Mouse (Mus musculus) liver, embryonic 15.5 days (tissue): ENCODE measurements around the gene Slc35e3. TPM values are rescaled to one million over a fixed set of nuclear protein-coding genes. Genes with fewer than 3 reads are reported as not detected.

Source experiments
- ATAC-seq: fragments of 200-750 bp; cut with Nextera tagmentation; 2 replicates; pipeline ENCODE4 v1.8.0; 2017; ENCODE audit warnings: moderate number of reproducible peaks, mild to moderate bottlenecking, moderate library complexity; ENCODE audit not compliant: insufficient read depth
- H3K27ac ChIP-seq: fragments of 300-500 bp; sonication (generic); replicated peaks from 2 replicates; pipeline ENCODE4 v1.5.1; 2015; ENCODE audit warnings: mild to moderate bottlenecking, inconsistent platforms
- H3K27me3 ChIP-seq: fragments of 300-500 bp; sonication (generic); 2 replicates; pipeline ENCODE4 v1.6.1; 2015; ENCODE audit warnings: mild to moderate bottlenecking, inconsistent platforms
- H3K36me3 ChIP-seq: fragments of 300-500 bp; sonication (generic); replicated peaks from 2 replicates; pipeline ENCODE4 v1.6.1; 2015; ENCODE audit warnings: moderate library complexity, mild to moderate bottlenecking, inconsistent platforms
- H3K4me1 ChIP-seq: fragments of 300-500 bp; sonication (generic); replicated peaks from 2 replicates; pipeline ENCODE4 v1.6.1; 2015; ENCODE audit warnings: inconsistent platforms
- H3K4me2 ChIP-seq: fragments of 300-500 bp; sonication (generic); 2 replicates; pipeline ENCODE4 v1.6.1; 2015; ENCODE audit warnings: moderate library complexity, mild to moderate bottlenecking, inconsistent platforms
- H3K4me3 ChIP-seq: fragments of 300-500 bp; sonication (generic); replicated peaks from 2 replicates; pipeline ENCODE4 v1.5.1; 2015; ENCODE audit warnings: mild to moderate bottlenecking, inconsistent platforms
- H3K9ac ChIP-seq: fragments of 300-500 bp; sonication (generic); 2 replicates; pipeline ENCODE4 v1.6.1; 2015; ENCODE audit warnings: moderate library complexity, mild to moderate bottlenecking, inconsistent platforms
- H3K9me3 ChIP-seq: fragments of 300-500 bp; sonication (generic); replicated peaks from 2 replicates; pipeline ENCODE4 v1.6.1; 2016; ENCODE audit warnings: inconsistent platforms
- WGBS: fragments of 180-500 bp; shearing (Covaris S2); methylation state at CpG from one replicate; pipeline ENCODE4 v1.1.7; 2015; ENCODE audit warnings: mixed read lengths; ENCODE audit not compliant: insufficient replicate concordance; 5-methylcytosine and 5-hydroxymethylcytosine counted together
- polyA plus RNA-seq: library from polyadenylated mRNA; unstranded; fragments of >200 nt; fragmentation: Nextera tagmentation; extraction: Ambion mirVana; gene quantifications from 2 replicates; pipeline ENCODE4 v1.2.1, GENCODE M21; 2015

The Slc35e3 gene
- polyA plus RNA-seq, 1 experiment from 2014 or later, result 2.3 TPM

DNA sequence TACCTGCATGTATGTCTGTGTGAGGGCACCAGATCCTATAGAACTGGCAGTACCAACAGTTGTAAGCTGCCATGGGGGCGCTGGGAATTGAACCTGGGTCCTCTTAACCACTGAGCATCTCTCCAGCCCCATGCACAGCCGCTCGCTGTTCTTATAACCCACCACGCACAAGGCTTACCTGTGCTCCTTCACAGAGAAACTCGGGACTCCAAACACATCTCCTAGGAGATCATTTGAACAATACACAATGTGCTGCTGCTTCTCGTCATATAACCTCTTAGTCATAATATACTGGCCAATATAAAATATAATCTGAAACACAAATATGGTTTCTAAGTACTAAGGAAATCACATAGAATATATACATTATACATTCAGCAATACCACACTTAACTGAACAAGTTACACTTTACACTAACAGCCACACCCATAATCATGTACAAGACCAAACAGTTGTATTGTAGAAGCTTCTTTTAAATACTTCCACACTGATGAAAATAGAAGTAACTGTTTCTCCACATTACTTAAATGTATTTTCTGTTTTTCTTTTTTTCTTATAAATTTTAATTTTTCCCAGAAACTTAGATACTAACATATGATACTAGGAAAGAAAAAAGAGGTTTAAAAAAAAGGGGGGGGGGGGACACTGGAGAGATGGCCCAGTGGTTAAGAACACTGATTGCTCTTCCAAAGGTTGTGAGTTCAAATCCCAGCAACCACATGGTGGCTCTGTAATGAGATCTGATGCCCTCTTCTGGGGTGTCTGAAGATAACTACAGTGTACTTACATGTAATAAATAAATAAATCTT is 43.9 kb downstream of the Slc35e3 start:
- H3K4me1 ChIP-seq, result peaks cover 15% of the 10 kb centered on the region
- no peaks in the 10 kb centered on the region for H3K9me3 ChIP-seq
- 86% methylated on average over 6 of the region's 6 CpGs for WGBS
- H3K9ac ChIP-seq, result no peak overlapping the region
- no peak for ATAC-seq
- H3K4me3 ChIP-seq, result no peak overlapping the region
- no peak overlapping the region for H3K27ac ChIP-seq
- no peak overlapping the region for H3K4me2 ChIP-seq
- H3K36me3 ChIP-seq, result peaks cover 94% of the 10 kb centered on the region
- H3K27me3 ChIP-seq, result no peaks in the 10 kb centered on the region

DNA sequence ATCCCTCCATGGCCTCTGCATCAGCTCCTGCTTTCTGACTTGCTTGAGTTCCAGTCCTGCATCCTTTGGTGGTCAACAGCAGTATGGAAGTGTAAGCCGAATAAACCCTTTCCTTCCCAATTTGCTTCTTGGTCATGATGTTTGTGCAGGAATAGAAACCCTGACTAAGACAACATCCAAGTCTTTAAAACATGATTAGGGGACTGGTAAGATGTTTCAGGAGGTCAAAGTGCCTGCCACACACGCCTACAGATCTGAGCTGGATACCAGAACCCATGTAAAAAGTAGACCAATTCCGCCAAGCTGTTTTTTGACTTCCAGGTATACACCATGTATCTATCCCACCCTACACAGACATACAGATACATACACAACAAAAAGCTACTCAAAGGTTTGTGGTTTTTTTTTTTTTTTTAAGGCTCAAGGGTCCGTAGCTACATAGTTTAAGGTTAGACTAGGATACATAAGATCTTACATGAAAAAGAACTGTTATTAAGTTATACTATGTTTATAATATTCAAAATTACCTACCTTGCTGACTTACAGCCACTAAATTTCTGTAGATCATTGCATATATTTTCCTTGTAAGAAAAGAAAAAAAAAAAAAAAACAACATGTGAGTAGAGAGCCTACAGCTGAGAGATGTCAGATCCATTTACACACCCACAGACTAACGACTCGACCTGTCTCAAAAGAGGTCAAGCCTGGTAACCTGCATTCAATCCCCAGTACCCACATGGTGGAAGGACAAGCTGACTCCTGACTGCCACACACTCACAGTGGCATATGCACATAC is 44.9 kb downstream of the Slc35e3 start:
- WGBS, result 80% methylated on average over 6 of the region's 6 CpGs
- Histone ChIP-seq H3K4me1 (peaks cover 6% of the 10 kb centered on the region), H3K36me3 (peaks cover 94% of the 10 kb centered on the region), H3K9ac (no peak overlapping the region), H3K9me3 (no peaks in the 10 kb centered on the region), H3K27me3 (no peaks in the 10 kb centered on the region), H3K27ac (no peak overlapping the region), H3K4me3 (no peak overlapping the region), H3K4me2 (no peak overlapping the region)
- no peak for ATAC-seq

- ATAC-seq, result no peak
These were observed 45.7 kb downstream of the Slc35e3 start for GRCm38 (mm10) chr10:117700450-117700849.

DNA sequence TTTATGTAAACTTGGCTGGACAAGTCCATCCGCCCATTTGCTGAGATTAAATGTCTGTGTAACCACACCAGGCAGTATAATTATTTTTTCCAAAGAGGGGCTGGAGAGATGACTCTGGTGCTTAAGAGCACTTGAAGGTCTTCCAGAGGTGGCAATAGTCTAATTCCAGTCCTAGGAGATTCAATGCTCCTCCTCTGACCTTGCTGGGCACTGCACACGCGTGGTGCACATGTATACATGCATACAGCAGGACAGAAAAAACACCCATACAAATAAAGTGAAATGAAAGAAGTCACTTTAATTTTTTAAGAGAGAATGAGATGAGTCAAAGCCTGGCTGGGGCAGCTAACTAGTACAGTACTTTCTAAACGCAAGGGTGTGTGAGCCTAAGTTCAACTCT is 46.3 kb downstream of the Slc35e3 start:
- 90% methylated on average over 4 of the region's 4 CpGs for WGBS
- no peaks in the 10 kb centered on the region for H3K27me3 ChIP-seq
- H3K9me3 ChIP-seq, result no peaks in the 10 kb centered on the region
- peaks cover 6% of the 10 kb centered on the region for H3K4me1 ChIP-seq
- no peak overlapping the region for H3K4me2 ChIP-seq
- H3K27ac ChIP-seq, result no peak overlapping the region
- no peak overlapping the region for H3K9ac ChIP-seq
- ATAC-seq, result no peak
- H3K4me3 ChIP-seq, result no peak overlapping the region
- H3K36me3 ChIP-seq, result peaks cover 96% of the 10 kb centered on the region

More at GRCm38 (mm10) chr10:117700450-117700849, 45.7 kb downstream of the Slc35e3 start:
- 87% methylated on average over 1 of the region's 1 CpGs for WGBS
- Histone ChIP-seq H3K4me1 (peaks cover 6% of the 10 kb centered on the region), H3K4me3 (no peak overlapping the region), H3K4me2 (no peak overlapping the region), H3K27me3 (no peaks in the 10 kb centered on the region), H3K27ac (no peak overlapping the region), H3K9me3 (no peaks in the 10 kb centered on the region), H3K9ac (no peak overlapping the region), H3K36me3 (peaks cover 96% of the 10 kb centered on the region)

DNA sequence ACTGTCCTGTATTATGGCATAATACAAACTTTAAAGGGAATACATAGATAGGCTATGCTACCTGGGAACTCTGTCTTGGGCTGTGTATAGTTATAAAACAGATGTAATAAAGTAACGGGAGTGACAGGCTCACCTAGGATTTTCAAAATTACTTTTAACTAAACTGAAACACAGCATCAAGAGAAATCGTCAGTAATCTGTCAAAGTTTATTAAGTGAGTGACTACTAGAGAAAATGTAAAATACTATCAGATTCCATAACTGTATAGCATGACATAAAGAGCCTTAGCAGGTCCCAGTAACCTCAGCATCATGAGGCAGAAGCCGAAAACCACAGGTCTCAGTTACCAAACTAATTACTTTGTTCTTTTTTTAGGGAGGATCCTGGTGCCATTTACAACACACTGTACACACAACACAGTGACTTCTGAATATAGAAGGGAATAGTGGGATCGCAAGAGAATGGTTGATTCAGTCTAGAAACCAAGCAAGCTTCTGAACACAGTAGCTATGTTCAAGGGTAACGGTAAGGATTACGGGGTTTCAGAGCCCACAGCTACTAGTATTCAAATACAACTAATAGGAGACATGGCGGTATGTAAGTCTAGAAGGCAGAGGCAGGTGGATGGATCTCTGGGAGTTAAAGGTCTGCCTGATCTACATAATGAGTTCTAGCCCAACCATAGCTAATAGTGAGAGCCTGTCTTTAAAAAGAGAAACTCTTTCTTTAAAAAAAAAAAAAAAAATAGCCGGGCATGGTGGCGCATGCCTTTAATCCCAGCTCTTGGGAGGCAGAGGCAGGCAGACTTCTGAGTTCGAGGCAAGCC is 47.6 kb downstream of the Slc35e3 start:
- Histone ChIP-seq H3K27ac (no peak overlapping the region), H3K9ac (no peak overlapping the region), H3K4me3 (no peak overlapping the region), H3K9me3 (no peaks in the 10 kb centered on the region), H3K4me2 (no peak overlapping the region), H3K4me1 (peaks cover 6% of the 10 kb centered on the region), H3K27me3 (no peaks in the 10 kb centered on the region), H3K36me3 (peaks cover 94% of the 10 kb centered on the region)
- WGBS, result 93% methylated on average over 10 of the region's 10 CpGs
- no peak for ATAC-seq

DNA sequence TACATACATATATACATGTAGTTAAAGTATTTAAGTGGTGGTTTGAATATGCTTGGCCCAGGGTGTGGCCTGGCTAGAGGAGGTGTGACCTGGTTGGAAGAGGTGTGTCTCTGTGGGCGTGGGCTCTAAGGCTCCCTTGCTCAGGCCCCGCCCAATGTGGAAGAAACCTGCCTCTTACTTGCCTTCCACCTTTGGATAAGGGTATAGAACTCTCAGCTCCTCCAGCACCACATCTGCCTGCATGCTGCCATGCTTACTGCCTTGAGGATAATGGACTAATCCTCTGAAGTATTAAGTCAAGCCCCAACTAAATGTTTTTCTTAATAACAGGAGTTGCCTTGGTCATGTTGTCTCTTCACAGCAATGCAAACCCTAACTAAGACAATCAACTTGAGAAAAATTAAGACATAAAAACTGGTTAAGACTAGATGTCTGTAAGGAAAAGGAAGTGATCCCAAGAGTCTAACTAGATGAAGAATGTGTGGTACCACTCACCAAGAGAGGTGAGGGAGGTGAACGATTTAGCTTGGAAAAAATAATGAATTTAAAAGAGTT is 48.5 kb downstream of the Slc35e3 start:
- no peaks in the 10 kb centered on the region for H3K9me3 ChIP-seq
- H3K27ac ChIP-seq, result no peak overlapping the region
- 85% methylated on average over 3 of the region's 3 CpGs for WGBS
- H3K36me3 ChIP-seq, result peaks cover 92% of the 10 kb centered on the region
- peaks cover 6% of the 10 kb centered on the region for H3K4me1 ChIP-seq
- ATAC-seq, result 0 out of 2 replicates have a peak, but pooled peaks have one; percentile 52
- H3K27me3 ChIP-seq, result no peaks in the 10 kb centered on the region
- no peak overlapping the region for H3K4me3 ChIP-seq
- no peak overlapping the region for H3K9ac ChIP-seq
- H3K4me2 ChIP-seq, result no peak overlapping the region

- 0 out of 2 replicates have a peak, but pooled peaks have one; percentile 9 for ATAC-seq
- 90% methylated on average over 6 of the region's 6 CpGs for WGBS
- peaks cover 94% of the 10 kb centered on the region for H3K36me3 ChIP-seq
- no peaks in the 10 kb centered on the region for H3K27me3 ChIP-seq
- no peaks in the 10 kb centered on the region for H3K9me3 ChIP-seq
- H3K4me1 ChIP-seq, result peaks cover 6% of the 10 kb centered on the region
- no peak overlapping the region for H3K4me2 ChIP-seq
- no peak overlapping the region for H3K27ac ChIP-seq
- no peak overlapping the region for H3K9ac ChIP-seq
- H3K4me3 ChIP-seq, result no peak overlapping the region
These were observed 49.2 kb downstream of the Slc35e3 start for GRCm38 (mm10) chr10:117696827-117697560.

- no peaks in the 10 kb centered on the region for H3K9me3 ChIP-seq
- H3K27ac ChIP-seq, result no peak overlapping the region
- 84% methylated on average over 8 of the region's 8 CpGs for WGBS
- H3K9ac ChIP-seq, result no peak overlapping the region
- peaks cover 6% of the 10 kb centered on the region for H3K4me1 ChIP-seq
- H3K4me2 ChIP-seq, result no peak overlapping the region
- ATAC-seq, result no peak
- H3K27me3 ChIP-seq, result no peaks in the 10 kb centered on the region
- H3K36me3 ChIP-seq, result peaks cover 96% of the 10 kb centered on the region
- H3K4me3 ChIP-seq, result no peak overlapping the region
These were observed 49.9 kb downstream of the Slc35e3 start for GRCm38 (mm10) chr10:117696021-117696826.

GRCm38 (mm10) chr10:117695605-117696004 is 50.6 kb downstream of the Slc35e3 start:
- Histone ChIP-seq H3K4me3 (no peak overlapping the region), H3K27ac (no peak overlapping the region), H3K9ac (no peak overlapping the region), H3K4me2 (no peak overlapping the region), H3K36me3 (peaks cover 96% of the 10 kb centered on the region), H3K9me3 (no peaks in the 10 kb centered on the region), H3K4me1 (peaks cover 6% of the 10 kb centered on the region), H3K27me3 (no peaks in the 10 kb centered on the region)
- WGBS, result 87% methylated on average over 4 of the region's 4 CpGs
- ATAC-seq, result no peak
